In the genomic region with DNA sequence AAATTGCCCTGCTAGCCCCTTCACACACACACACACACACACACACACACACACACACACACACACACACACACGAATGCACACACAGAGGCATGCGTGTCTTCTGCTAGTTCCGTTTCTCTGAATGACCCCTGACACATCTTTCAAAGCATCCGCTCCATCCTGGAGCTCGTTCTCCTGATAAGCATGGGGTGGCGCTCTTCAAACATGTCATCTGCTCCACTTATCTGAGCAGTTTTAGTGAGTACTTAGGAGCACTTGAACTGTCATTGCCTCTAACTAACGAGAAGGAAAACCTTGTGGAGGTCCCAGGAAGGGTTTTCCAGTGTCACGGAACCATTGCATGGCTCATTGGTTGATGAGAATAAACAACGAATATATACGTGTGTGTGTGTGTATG, we compare ENCODE assay signal across 21 mouse cellular contexts. TPM values are rescaled to one million over a fixed set of nuclear protein-coding genes. Genes with fewer than 3 reads are reported as not detected.
A peak's percentile ranks its signal among the peaks of the same experiment; 100 is the strongest.
DNase-seq lines count a peak whose midpoint lies in the region; ATAC-seq and TF ChIP-seq lines count a peak whose summit lies in the region.
"Had no signal": no experiment of that assay in that cellular context is flagged by ENCODE, and none has a peak within 500 bp of the region (broad histone marks: within the 10 kb centered on the region; RNA-seq: fewer than 3 reads in every experiment).

No protein-coding gene starts in this region.

- TF ChIP-seq CTCF in gastrocnemius, adult 2 months (IDR thresholded peaks at IDR 0.05) = peak; percentile 6; the same call in 1 of the 2 replicates
- peak; percentile 31 for TF ChIP-seq CTCF in heart, postnatal 0 days (IDR thresholded peaks at IDR 0.05; ENCODE audit: low read depth)
- TF ChIP-seq CTCF in liver, postnatal 0 days (IDR thresholded peaks at IDR 0.05; ENCODE audit: low read depth) = peak; percentile 18; the same call in 1 of the 2 replicates

- WGBS in heart, postnatal 0 days = 41% methylated on average over 10 of the region's 10 CpGs
- 63% methylated on average over 10 of the region's 10 CpGs for WGBS in liver, postnatal 0 days (ENCODE audit: insufficient replicate concordance)
- 58% methylated on average over 10 of the region's 10 CpGs for WGBS in liver, embryonic 11.5 days

- no peak for DNase-seq in gastrocnemius, adult 2 months
- no peak for DNase-seq in gastrocnemius, postnatal 10 days
- DNase-seq in heart, postnatal 0 days (ENCODE audit: low spot score) = peak; percentile 60
- no peak for DNase-seq in heart, postnatal 36 days
- no peak for DNase-seq in liver, postnatal 0 days
- no peak for DNase-seq in liver, embryonic 11.5 days (ENCODE audit: low spot score)
- no peak for DNase-seq in thymus, postnatal 25 days
- DNase-seq in lung, postnatal 14 days = no peak
- DNase-seq: adrenal gland, adult 2 months; adrenal gland, postnatal 36 days; cerebellum, adult 2 months; cerebellum, postnatal 10 days; forebrain, postnatal 0 days; gastrocnemius, postnatal 36 days; heart, adult 11 months; kidney, adult 9 months had no signal

- TF ChIP-seq EP300 in heart, postnatal 0 days (IDR thresholded peaks at IDR 0.05; ENCODE audit: low read depth) = no peak
- TF ChIP-seq EP300 in liver, postnatal 0 days (IDR thresholded peaks at IDR 0.05; ENCODE audit: low read depth) = no peak

- H3K36me3 ChIP-seq in heart, postnatal 0 days (replicated peaks; ENCODE audit: control insufficient read depth, insufficient read depth, low read length) = no peaks in the 10 kb centered on the region
- no peaks in the 10 kb centered on the region for H3K36me3 ChIP-seq in liver, postnatal 0 days (replicated peaks; ENCODE audit: insufficient read depth, low read length)
- no peaks in the 10 kb centered on the region for H3K36me3 ChIP-seq in liver, embryonic 11.5 days (ENCODE audit: control insufficient read depth, insufficient read depth, low read length)
- H3K36me3 ChIP-seq: embryonic facial prominence, embryonic 10.5 days; hindbrain, embryonic 13.5 days had no signal

- H3K4me1 ChIP-seq in heart, postnatal 0 days (ENCODE audit: control insufficient read depth, insufficient read depth) = no peaks in the 10 kb centered on the region
- no peaks in the 10 kb centered on the region for H3K4me1 ChIP-seq in liver, postnatal 0 days (ENCODE audit: insufficient read depth)
- no peaks in the 10 kb centered on the region for H3K4me1 ChIP-seq in liver, embryonic 11.5 days (replicated peaks; ENCODE audit: control insufficient read depth, insufficient read depth, low read length)
- H3K4me1 ChIP-seq: embryonic facial prominence, embryonic 10.5 days; forebrain, embryonic 13.5 days; hindbrain, embryonic 13.5 days had no signal

- no peak overlapping the region for H3K9ac ChIP-seq in heart, postnatal 0 days (replicated peaks; ENCODE audit: low read depth, low read length)
- H3K9ac ChIP-seq in liver, postnatal 0 days (replicated peaks) = no peak overlapping the region
- H3K9ac ChIP-seq in liver, embryonic 11.5 days (ENCODE audit: low read depth, low read length) = no peak overlapping the region
- H3K9ac ChIP-seq: forebrain, embryonic 13.5 days; forebrain, postnatal 0 days; hindbrain, embryonic 13.5 days had no signal

- H3K27me3 ChIP-seq in heart, postnatal 0 days (ENCODE audit: control insufficient read depth, insufficient read depth, low read length) = peaks cover 18% of the 10 kb centered on the region
- no peaks in the 10 kb centered on the region for H3K27me3 ChIP-seq in liver, postnatal 0 days (ENCODE audit: insufficient read depth, low read length)
- peaks cover 10% of the 10 kb centered on the region; the same call in 1 of the 2 replicates for H3K27me3 ChIP-seq in liver, embryonic 11.5 days (replicated peaks; ENCODE audit: control insufficient read depth, insufficient read depth, low read length)
- H3K27me3 ChIP-seq: forebrain, embryonic 13.5 days; hindbrain, embryonic 13.5 days had no signal

- intact Hi-C loops in gastrocnemius, adult 2 months (cut with DNase I) = no loop called here
- intact Hi-C loops in heart, postnatal 36 days (cut with DNase I) = no loop called here

- H3K27ac ChIP-seq in gastrocnemius, adult 2 months = no peak overlapping the region
- no peak overlapping the region for H3K27ac ChIP-seq in heart, postnatal 0 days (ENCODE audit: low read depth)
- H3K27ac ChIP-seq in liver, postnatal 0 days (ENCODE audit: low read depth) = no peak overlapping the region
- no peak overlapping the region for H3K27ac ChIP-seq in liver, embryonic 11.5 days (ENCODE audit: low read depth, low read length)
- H3K27ac ChIP-seq: embryonic facial prominence, embryonic 10.5 days; forebrain, embryonic 13.5 days; hindbrain, embryonic 13.5 days; hindbrain, postnatal 0 days had no signal

- no peak overlapping the region for H3K4me2 ChIP-seq in heart, postnatal 0 days (ENCODE audit: low read depth, low read length)
- H3K4me2 ChIP-seq in liver, postnatal 0 days (ENCODE audit: low read depth, low read length) = no peak overlapping the region
- H3K4me2 ChIP-seq in liver, embryonic 11.5 days = no peak overlapping the region
- H3K4me2 ChIP-seq: forebrain, embryonic 13.5 days; hindbrain, embryonic 13.5 days had no signal

- peak; percentile 80 for ATAC-seq in heart, postnatal 0 days (ENCODE audit: insufficient read depth, low read depth)
- no peak for ATAC-seq in liver, postnatal 0 days
- no peak for ATAC-seq in liver, embryonic 11.5 days (replicated peaks; ENCODE audit: low FRiP score)
- ATAC-seq: activated CD4-positive, CD25-positive, alpha-beta regulatory T cell, adult 4 months; forebrain, embryonic 13.5 days; forebrain, postnatal 0 days; hindbrain, postnatal 0 days had no signal

- no peak overlapping the region for H3K4me3 ChIP-seq in gastrocnemius, adult 2 months
- no peak overlapping the region for H3K4me3 ChIP-seq in heart, postnatal 0 days (ENCODE audit: low read depth, low read length)
- no peak overlapping the region for H3K4me3 ChIP-seq in liver, postnatal 0 days (ENCODE audit: low read depth, low read length)
- H3K4me3 ChIP-seq in liver, embryonic 11.5 days (ENCODE audit: low read depth, low read length) = no peak overlapping the region
- H3K4me3 ChIP-seq: embryonic facial prominence, embryonic 10.5 days; forebrain, embryonic 13.5 days; hindbrain, embryonic 13.5 days had no signal

- no peaks in the 10 kb centered on the region for H3K9me3 ChIP-seq in heart, postnatal 0 days (replicated peaks; ENCODE audit: control insufficient read depth, low read length)
- H3K9me3 ChIP-seq in liver, postnatal 0 days (ENCODE audit: low read length) = no peaks in the 10 kb centered on the region
- no peaks in the 10 kb centered on the region for H3K9me3 ChIP-seq in liver, embryonic 11.5 days (ENCODE audit: control insufficient read depth, low read length)
- H3K9me3 ChIP-seq: embryonic facial prominence, embryonic 10.5 days; forebrain, embryonic 13.5 days; hindbrain, embryonic 13.5 days had no signal

RNA-seq across cellular contexts. Expression of a gene that starts 22.0 kb away (rescaled TPM):
- total RNA-seq in gastrocnemius, adult 2 months (2021) = 10 to 100 TPM; 67.2 to 86.4 TPM
- 10 to 100 TPM; 56.5 to 82.2 TPM for total RNA-seq in gastrocnemius, postnatal 10 days (2021)
- 78.6 and 108 TPM in 2 replicates for total RNA-seq in heart, postnatal 0 days (2014; rRNA removed; ENCODE audit: low replicate concordance)
- 46.2 and 49.6 TPM in 2 replicates for polyA plus RNA-seq in heart, postnatal 0 days (2015; fragmentation: Nextera tagmentation; extraction: Ambion mirVana)
- 10 to 100 TPM; 57.1 to 62.2 TPM for total RNA-seq in heart, postnatal 36 days (2021)
- 26.7 and 27.7 TPM in 2 replicates for polyA plus RNA-seq in liver, postnatal 0 days (2015; fragmentation: Nextera tagmentation; extraction: Ambion mirVana)
- 128 TPM in 2 replicates for polyA plus RNA-seq in liver, embryonic 11.5 days (2014; fragmentation: Nextera tagmentation; extraction: Ambion mirVana)
